Mouse (Mus musculus) ES-E14 (cell line): ENCODE measurements around the gene Umodl1.

Experiments
- CHD2 ChIP-seq: IDR thresholded peaks from 2 replicates; pipeline ENCODE4 v1.6.1; 2014; ENCODE audit warnings: mild to moderate bottlenecking, low read depth, low read length, inconsistent platforms
- HCFC1 ChIP-seq: IDR thresholded peaks from 2 replicates; pipeline ENCODE4 v1.6.1; 2012; ENCODE audit warnings: low read length, inconsistent platforms, borderline replicate concordance; ENCODE audit not compliant: insufficient read depth
- MAFK ChIP-seq: IDR thresholded peaks from 2 replicates; pipeline ENCODE4 v1.6.1; 2014; ENCODE audit warnings: mild to moderate bottlenecking, low read depth, low read length, inconsistent platforms; ENCODE audit not compliant: insufficient read depth
- ZC3H11A ChIP-seq: IDR thresholded peaks from 2 replicates; pipeline ENCODE4 v1.6.1; 2012; ENCODE audit warnings: low read depth, mild to moderate bottlenecking, inconsistent platforms, low read length, borderline replicate concordance
- ZNF384 ChIP-seq: IDR thresholded peaks from 2 replicates; pipeline ENCODE4 v1.6.1; 2012; ENCODE audit warnings: low read depth, low read length, inconsistent platforms

DNA sequence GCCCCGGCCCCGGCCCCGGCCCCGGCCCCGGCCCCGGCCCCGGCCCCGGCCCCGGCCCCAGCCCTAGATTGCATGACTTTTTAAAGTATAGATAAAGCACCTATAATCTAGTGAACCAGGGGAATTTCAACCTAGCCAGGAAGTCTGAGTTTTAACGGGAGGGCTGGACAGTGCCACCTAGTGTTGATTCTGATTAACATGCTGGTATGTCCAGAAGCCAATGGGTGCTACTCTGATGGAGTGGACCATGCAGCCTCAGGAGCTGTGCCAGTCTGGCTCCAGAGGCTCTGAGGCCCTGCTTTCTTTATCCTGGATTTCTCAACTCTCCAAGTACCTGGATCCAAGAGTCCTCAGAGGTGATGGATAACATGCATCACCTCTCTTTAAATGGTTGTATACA lies 35.8 kb downstream of the Umodl1 start:
- TF ChIP-seq CHD2 (no peak), ZC3H11A (no peak), ZNF384 (no peak), HCFC1 (no peak), MAFK (no peak)
